Mouse (Mus musculus) small intestine, adult 2 months (tissue): Measurements from ENCODE around the gene Cdrt4.

ENCODE experiments used
- CTCF ChIP-seq: fragments of 200-500 bp; IDR thresholded peaks from 2 replicates; pipeline ENCODE4 v1.5.1; 2012; ENCODE audit warnings: low read depth, mild to moderate bottlenecking, control low read depth, inconsistent platforms, low read length, moderate library complexity, mixed read lengths; ENCODE audit not compliant: insufficient replicate concordance, insufficient read length; ENCODE audit errors: extremely low read depth
- POLR2A ChIP-seq: fragments of 200-500 bp; IDR thresholded peaks from 2 replicates; pipeline ENCODE4 v1.6.1; 2012; ENCODE audit warnings: low read depth, mild to moderate bottlenecking, control low read depth, inconsistent platforms, low read length, moderate library complexity

- no peak for TF ChIP-seq CTCF
- TF ChIP-seq POLR2A = no peak
Measured at GRCm38 (mm10) chr11:62915486-62915885, 35.5 kb upstream of the Cdrt4 start.
